Mouse (Mus musculus): ENCODE data around the gene Mefv. TPM values are rescaled to one million over a fixed set of nuclear protein-coding genes. Genes with fewer than 3 reads are reported as not detected.

Mefv gene
- 1.3 TPM for polyA plus RNA-seq (2014; fragmentation: Illumina TruSeq; extraction: RNeasy Lipid Tissue Mini Kit (QIAGEN cat#74804); ENCODE audit: low replicate concordance)

DNA sequence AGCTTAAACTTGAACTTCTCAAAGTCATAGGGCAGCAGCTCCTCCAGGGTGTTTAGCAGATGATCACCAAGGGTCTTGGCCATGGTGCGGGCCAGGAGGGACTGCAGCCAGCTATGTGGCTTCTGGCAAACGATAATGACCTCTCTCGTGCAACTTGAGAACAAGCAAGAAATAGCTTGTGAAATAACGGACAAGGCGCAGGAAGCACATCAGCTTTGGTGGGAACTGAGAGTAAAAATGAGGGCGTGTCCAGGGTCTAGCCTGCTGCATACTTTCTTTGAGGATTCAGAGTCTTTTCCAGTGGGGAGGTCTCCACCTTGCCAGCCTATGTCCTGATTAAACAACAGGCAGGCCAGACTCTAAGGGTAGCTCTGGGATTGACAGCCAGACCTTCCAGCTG lies at the start of gene Mefv:
Mefv (minus strand) TSS at position 118 of the 400 bp plus-strand sequence.

DNA sequence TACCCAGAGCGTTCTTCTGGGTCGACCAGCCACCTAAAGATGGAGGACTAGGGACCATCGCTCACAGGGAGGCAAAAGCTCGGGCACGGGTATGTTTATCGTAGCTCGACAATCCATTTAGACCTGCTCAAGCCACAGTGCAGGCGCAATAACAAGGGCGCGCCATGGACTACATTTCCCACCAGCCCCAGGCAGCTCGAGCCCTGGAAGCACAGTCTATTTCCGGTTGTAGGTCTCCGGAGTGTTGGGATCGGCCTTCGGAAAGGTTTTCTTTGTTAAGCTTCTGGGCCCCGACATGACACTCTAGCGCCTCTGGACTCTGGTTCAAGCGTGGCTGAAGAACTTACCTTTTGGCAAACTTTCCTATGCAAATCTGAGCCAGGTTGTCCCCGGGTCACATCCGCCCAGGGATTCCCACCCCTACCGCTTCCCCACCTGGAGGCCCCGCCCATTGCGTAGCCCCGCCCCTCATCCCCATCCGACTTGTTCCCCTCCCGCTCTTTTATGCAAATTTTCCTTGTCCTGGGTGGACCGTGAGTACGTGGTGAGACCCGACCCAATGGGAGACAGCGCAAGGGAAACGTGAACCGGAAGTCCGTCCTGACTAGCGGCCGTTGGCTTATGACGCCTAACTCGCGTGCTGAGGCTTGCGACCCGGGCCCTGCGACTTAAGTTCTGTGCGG lies 25.7 kb upstream of the Mefv start, which contains the start of gene Zfp263:
Zfp263 (plus strand) TSS at position 591 of the 683 bp plus-strand sequence.

Other genes with a start within 250 kb of the Mefv start
- not detected for gene Olfr161, start 127.1 kb downstream of the Mefv start, polyA plus RNA-seq (2014; fragmentation: Illumina TruSeq; extraction: RNeasy Lipid Tissue Mini Kit (QIAGEN cat#74804); ENCODE audit: low replicate concordance)
- 39.3 TPM for gene Zfp263, start 26.0 kb upstream of the Mefv start, polyA plus RNA-seq (2014; fragmentation: Illumina TruSeq; extraction: RNeasy Lipid Tissue Mini Kit (QIAGEN cat#74804); ENCODE audit: low replicate concordance)
- not detected for gene Olfr15, start 112.8 kb upstream of the Mefv start, polyA plus RNA-seq (2014; fragmentation: Illumina TruSeq; extraction: RNeasy Lipid Tissue Mini Kit (QIAGEN cat#74804); ENCODE audit: low replicate concordance)
- gene Zfp174, start 129.2 kb upstream of the Mefv start, polyA plus RNA-seq (2014; fragmentation: Illumina TruSeq; extraction: RNeasy Lipid Tissue Mini Kit (QIAGEN cat#74804); ENCODE audit: low replicate concordance), result 1.5 TPM
- gene Naa60, start 154.3 kb upstream of the Mefv start, polyA plus RNA-seq (2014; fragmentation: Illumina TruSeq; extraction: RNeasy Lipid Tissue Mini Kit (QIAGEN cat#74804); ENCODE audit: low replicate concordance), result 150 TPM
- 14.5 TPM for gene Zfp597, start 166.5 kb upstream of the Mefv start, polyA plus RNA-seq (2014; fragmentation: Illumina TruSeq; extraction: RNeasy Lipid Tissue Mini Kit (QIAGEN cat#74804); ENCODE audit: low replicate concordance)
- 1.3 TPM for gene Gm20695, start 166.6 kb upstream of the Mefv start, polyA plus RNA-seq (2014; fragmentation: Illumina TruSeq; extraction: RNeasy Lipid Tissue Mini Kit (QIAGEN cat#74804); ENCODE audit: low replicate concordance)
- not detected for gene 1700037C18Rik, start 190.6 kb upstream of the Mefv start, polyA plus RNA-seq (2014; fragmentation: Illumina TruSeq; extraction: RNeasy Lipid Tissue Mini Kit (QIAGEN cat#74804); ENCODE audit: low replicate concordance)
- 10.1 TPM for gene Cluap1, start 190.7 kb upstream of the Mefv start, polyA plus RNA-seq (2014; fragmentation: Illumina TruSeq; extraction: RNeasy Lipid Tissue Mini Kit (QIAGEN cat#74804); ENCODE audit: low replicate concordance)

All from small intestine, adult 10 weeks (tissue).